33 mouse cellular contexts compared by ENCODE assay signal in genomic region chr7:18978381-18978780, GRCm38 (mm10). TPM values are rescaled to one million over a fixed set of nuclear protein-coding genes. Genes with fewer than 3 reads are reported as not detected.
A peak's percentile ranks its signal among the peaks of the same experiment; 100 is the strongest.
DNase-seq lines count a peak whose midpoint lies in the region; ATAC-seq and TF ChIP-seq lines count a peak whose summit lies in the region.
"Had no signal": no experiment of that assay in that cellular context is flagged by ENCODE, and none has a peak within 500 bp of the region (broad histone marks: within the 10 kb centered on the region; RNA-seq: fewer than 3 reads in every experiment).

No protein-coding gene starts in this region.

- H3K27ac ChIP-seq in forebrain, embryonic 13.5 days: no peak overlapping the region
- H3K27ac ChIP-seq in forebrain, embryonic 12.5 days: no peak overlapping the region
- H3K27ac ChIP-seq in lung, embryonic 14.5 days (ENCODE audit: low read depth): no peak overlapping the region
- H3K27ac ChIP-seq in forebrain, postnatal 0 days (ENCODE audit: low read depth, low read length): no peak overlapping the region
- no peak overlapping the region for H3K27ac ChIP-seq in hindbrain, embryonic 10.5 days
- H3K27ac ChIP-seq: gastrocnemius, adult 2 months; heart, embryonic 15.5 days; hindbrain, embryonic 14.5 days; intestine, embryonic 15.5 days; liver, embryonic 13.5 days; neural tube, embryonic 12.5 days had no signal

- no peak overlapping the region for H3K4me3 ChIP-seq in forebrain, embryonic 13.5 days
- no peak overlapping the region for H3K4me3 ChIP-seq in forebrain, embryonic 12.5 days (replicated peaks)
- no peak overlapping the region for H3K4me3 ChIP-seq in lung, embryonic 14.5 days (ENCODE audit: low read depth, low read length)
- H3K4me3 ChIP-seq in forebrain, postnatal 0 days (ENCODE audit: low read depth, low read length): no peak overlapping the region
- H3K4me3 ChIP-seq in hindbrain, embryonic 10.5 days: no peak overlapping the region
- H3K4me3 ChIP-seq: gastrocnemius, adult 2 months; heart, embryonic 15.5 days; intestine, embryonic 15.5 days; liver, embryonic 13.5 days; megakaryocyte, embryonic 14.5 days; neural tube, embryonic 12.5 days had no signal

- ATAC-seq in forebrain, embryonic 13.5 days: peak; percentile 44; the same call in 1 of the 2 replicates
- no peak for ATAC-seq in forebrain, embryonic 12.5 days (ENCODE audit: low FRiP score)
- ATAC-seq in lung, embryonic 14.5 days (ENCODE audit: insufficient read depth): no peak
- peak; percentile 59 for ATAC-seq in forebrain, postnatal 0 days
- ATAC-seq: intestine, embryonic 15.5 days had no signal

- H3K27me3 ChIP-seq in forebrain, embryonic 13.5 days: no peaks in the 10 kb centered on the region
- H3K27me3 ChIP-seq in forebrain, embryonic 12.5 days: peaks cover 6% of the 10 kb centered on the region; the same call in 1 of the 2 replicates
- H3K27me3 ChIP-seq in lung, embryonic 14.5 days (ENCODE audit: insufficient read depth, low read length): no peaks in the 10 kb centered on the region
- H3K27me3 ChIP-seq in forebrain, postnatal 0 days (ENCODE audit: insufficient read depth, low read length): no peaks in the 10 kb centered on the region
- H3K27me3 ChIP-seq in hindbrain, embryonic 10.5 days (ENCODE audit: insufficient read depth, poor library complexity, severe bottlenecking): 0 out of 2 replicates have a peak, but pooled peaks cover 4% of the 10 kb centered on the region
- H3K27me3 ChIP-seq: neural tube, embryonic 12.5 days had no signal

- WGBS in forebrain, embryonic 13.5 days: 80% methylated on average over 9 of the region's 9 CpGs
- 87% methylated on average over 9 of the region's 9 CpGs for WGBS in forebrain, embryonic 12.5 days
- 73% methylated on average over 9 of the region's 9 CpGs for WGBS in lung, embryonic 14.5 days
- WGBS in forebrain, postnatal 0 days: 68% methylated on average over 9 of the region's 9 CpGs
- 91% methylated on average over 9 of the region's 9 CpGs for WGBS in hindbrain, embryonic 10.5 days

- H3K9me3 ChIP-seq in forebrain, embryonic 13.5 days (replicated peaks): no peaks in the 10 kb centered on the region
- H3K9me3 ChIP-seq in forebrain, embryonic 12.5 days: no peaks in the 10 kb centered on the region
- no peaks in the 10 kb centered on the region for H3K9me3 ChIP-seq in lung, embryonic 14.5 days (ENCODE audit: low read depth, low read length)
- no peaks in the 10 kb centered on the region for H3K9me3 ChIP-seq in forebrain, postnatal 0 days (ENCODE audit: low read length)
- H3K9me3 ChIP-seq in hindbrain, embryonic 10.5 days: no peaks in the 10 kb centered on the region
- H3K9me3 ChIP-seq: heart, embryonic 15.5 days; intestine, embryonic 15.5 days; liver, embryonic 13.5 days; megakaryocyte, embryonic 14.5 days; neural tube, embryonic 12.5 days had no signal

- no peaks in the 10 kb centered on the region for H3K36me3 ChIP-seq in forebrain, embryonic 13.5 days (ENCODE audit: poor library complexity, severe bottlenecking)
- no peaks in the 10 kb centered on the region for H3K36me3 ChIP-seq in forebrain, embryonic 12.5 days (replicated peaks)
- no peaks in the 10 kb centered on the region for H3K36me3 ChIP-seq in lung, embryonic 14.5 days (ENCODE audit: insufficient read depth)
- H3K36me3 ChIP-seq in forebrain, postnatal 0 days (ENCODE audit: insufficient read depth): no peaks in the 10 kb centered on the region
- H3K36me3 ChIP-seq in hindbrain, embryonic 10.5 days: no peaks in the 10 kb centered on the region
- H3K36me3 ChIP-seq: heart, embryonic 15.5 days; intestine, embryonic 15.5 days; liver, embryonic 13.5 days; neural tube, embryonic 12.5 days had no signal

- peak; percentile 61 for DNase-seq in lung, embryonic 14.5 days
- no peak for DNase-seq in lung, postnatal 14 days
- DNase-seq in forebrain, postnatal 0 days: no peak
- DNase-seq in left cerebral cortex, adult 11 months (ENCODE audit: low spot score): no peak
- DNase-seq in hindbrain, embryonic 10.5 days (ENCODE audit: low spot score): no peak
- no peak for DNase-seq in right cerebral cortex, postnatal 4 days
- DNase-seq: adrenal gland, postnatal 14 days; cerebellum, adult 11 months; gastrocnemius, adult 2 months; heart, postnatal 36 days; kidney, adult 8-10 months; kidney, postnatal 10 days; liver, embryonic 13.5 days; lung, adult 2 months; lung, postnatal 36 days; midbrain, embryonic 14.5 days; right cerebral cortex, postnatal 14 days; spleen, adult 18-20 months had no signal

- no peak overlapping the region for H3K9ac ChIP-seq in forebrain, embryonic 13.5 days
- H3K9ac ChIP-seq in forebrain, embryonic 12.5 days: no peak overlapping the region
- H3K9ac ChIP-seq in lung, embryonic 14.5 days: no peak overlapping the region
- no peak overlapping the region for H3K9ac ChIP-seq in forebrain, postnatal 0 days
- H3K9ac ChIP-seq: heart, embryonic 15.5 days; hindbrain, embryonic 14.5 days; intestine, embryonic 15.5 days; liver, embryonic 13.5 days; neural tube, embryonic 12.5 days had no signal

- H3K4me2 ChIP-seq in forebrain, embryonic 13.5 days: no peak overlapping the region
- H3K4me2 ChIP-seq in forebrain, embryonic 12.5 days: no peak overlapping the region
- no peak overlapping the region for H3K4me2 ChIP-seq in lung, embryonic 14.5 days
- H3K4me2 ChIP-seq in forebrain, postnatal 0 days (ENCODE audit: low read depth): no peak overlapping the region
- H3K4me2 ChIP-seq: heart, embryonic 15.5 days; hindbrain, embryonic 14.5 days; intestine, embryonic 15.5 days; liver, embryonic 13.5 days; neural tube, embryonic 12.5 days had no signal

- H3K4me1 ChIP-seq in forebrain, embryonic 13.5 days: no peaks in the 10 kb centered on the region
- no peaks in the 10 kb centered on the region for H3K4me1 ChIP-seq in forebrain, embryonic 12.5 days
- no peaks in the 10 kb centered on the region for H3K4me1 ChIP-seq in lung, embryonic 14.5 days (ENCODE audit: insufficient read depth)
- H3K4me1 ChIP-seq in forebrain, postnatal 0 days (ENCODE audit: insufficient read depth): no peaks in the 10 kb centered on the region
- H3K4me1 ChIP-seq in hindbrain, embryonic 10.5 days (replicated peaks): no peaks in the 10 kb centered on the region
- H3K4me1 ChIP-seq: heart, embryonic 15.5 days; intestine, embryonic 15.5 days; liver, embryonic 13.5 days; megakaryocyte, embryonic 14.5 days; neural tube, embryonic 12.5 days had no signal

- TF ChIP-seq CTCF in lung, embryonic 14.5 days (IDR thresholded peaks at IDR 0.05; ENCODE audit: low read depth): no peak
- TF ChIP-seq CTCF in forebrain, postnatal 0 days (IDR thresholded peaks at IDR 0.05; ENCODE audit: low read depth): no peak

RNA-seq across cellular contexts. Expression of gene Nanos2, which starts 8.8 kb away (rescaled TPM):
- polyA plus RNA-seq in forebrain, embryonic 13.5 days (2015; fragmentation: Nextera tagmentation; extraction: Ambion mirVana): 0.68 and 0.69 TPM in 2 replicates
- polyA plus RNA-seq in forebrain, embryonic 12.5 days (2016; fragmentation: Nextera tagmentation; extraction: Ambion mirVana): 0.24 and 0.28 TPM in 2 replicates
- not detected in 2 replicates for polyA plus RNA-seq in lung, embryonic 14.5 days (2014; fragmentation: Nextera tagmentation; extraction: Ambion mirVana)
- total RNA-seq in forebrain, postnatal 0 days (2014; rRNA removed): 1.5 and 2.0 TPM in 2 replicates
- 0.49 and 0.76 TPM in 2 replicates for polyA plus RNA-seq in forebrain, postnatal 0 days (2015; fragmentation: Nextera tagmentation; extraction: Ambion mirVana)
- 0.09 TPM in 1 of 2 replicates, not detected in the other for polyA plus RNA-seq in hindbrain, embryonic 10.5 days (2016; fragmentation: Nextera tagmentation; extraction: Ambion mirVana)
- total RNA-seq: adrenal gland, postnatal 14 days; gastrocnemius, adult 2 months; gastrocnemius, postnatal 4 days; heart, adult 8-10 months; heart, postnatal 36 days had no signal
- polyA plus RNA-seq: embryonic facial prominence, embryonic 11.5 days; heart, embryonic 15.5 days; intestine, embryonic 15.5 days; liver, embryonic 13.5 days; urinary bladder, adult 2 months had no signal

RNA-seq across cellular contexts. Expression of gene Mypop, which starts 12.7 kb away (rescaled TPM):
- polyA plus RNA-seq in forebrain, embryonic 13.5 days (2015; fragmentation: Nextera tagmentation; extraction: Ambion mirVana): 2.8 TPM in 2 replicates
- polyA plus RNA-seq in forebrain, embryonic 12.5 days (2016; fragmentation: Nextera tagmentation; extraction: Ambion mirVana): 3.3 and 4.6 TPM in 2 replicates
- 3.7 and 4.8 TPM in 2 replicates for polyA plus RNA-seq in lung, embryonic 14.5 days (2014; fragmentation: Nextera tagmentation; extraction: Ambion mirVana)
- total RNA-seq in forebrain, postnatal 0 days (2014; rRNA removed): 12.3 and 13.9 TPM in 2 replicates
- polyA plus RNA-seq in forebrain, postnatal 0 days (2015; fragmentation: Nextera tagmentation; extraction: Ambion mirVana): 3.8 and 4.3 TPM in 2 replicates
- polyA plus RNA-seq in hindbrain, embryonic 10.5 days (2016; fragmentation: Nextera tagmentation; extraction: Ambion mirVana): 4.1 and 5.0 TPM in 2 replicates

RNA-seq across cellular contexts. Expression of gene Irf2bp1, which starts 25.5 kb away (rescaled TPM):
- 22.1 and 23.3 TPM in 2 replicates for polyA plus RNA-seq in forebrain, embryonic 13.5 days (2015; fragmentation: Nextera tagmentation; extraction: Ambion mirVana)
- 36.2 and 39.8 TPM in 2 replicates for polyA plus RNA-seq in forebrain, embryonic 12.5 days (2016; fragmentation: Nextera tagmentation; extraction: Ambion mirVana)
- polyA plus RNA-seq in lung, embryonic 14.5 days (2014; fragmentation: Nextera tagmentation; extraction: Ambion mirVana): 27.3 and 35.0 TPM in 2 replicates
- total RNA-seq in forebrain, postnatal 0 days (2014; rRNA removed): 101 and 129 TPM in 2 replicates
- 27.0 and 27.2 TPM in 2 replicates for polyA plus RNA-seq in forebrain, postnatal 0 days (2015; fragmentation: Nextera tagmentation; extraction: Ambion mirVana)
- 23.2 and 31.1 TPM in 2 replicates for polyA plus RNA-seq in hindbrain, embryonic 10.5 days (2016; fragmentation: Nextera tagmentation; extraction: Ambion mirVana)

RNA-seq across cellular contexts. Expression of gene Foxa3, which starts 45.0 kb away (rescaled TPM):
- polyA plus RNA-seq in forebrain, embryonic 13.5 days (2015; fragmentation: Nextera tagmentation; extraction: Ambion mirVana): not detected in 2 replicates
- 0.09 TPM in 1 of 2 replicates, not detected in the other for polyA plus RNA-seq in forebrain, embryonic 12.5 days (2016; fragmentation: Nextera tagmentation; extraction: Ambion mirVana)
- polyA plus RNA-seq in lung, embryonic 14.5 days (2014; fragmentation: Nextera tagmentation; extraction: Ambion mirVana): 2.2 and 2.3 TPM in 2 replicates
- not detected in 2 replicates for total RNA-seq in forebrain, postnatal 0 days (2014; rRNA removed)
- not detected in 2 replicates for polyA plus RNA-seq in forebrain, postnatal 0 days (2015; fragmentation: Nextera tagmentation; extraction: Ambion mirVana)
- polyA plus RNA-seq in hindbrain, embryonic 10.5 days (2016; fragmentation: Nextera tagmentation; extraction: Ambion mirVana): 0.07 TPM in 1 of 2 replicates, not detected in the other
- total RNA-seq: gastrocnemius, adult 2 months; heart, adult 8-10 months; heart, postnatal 36 days; left cerebral cortex, adult 18-20 months; left cerebral cortex, postnatal 25 days had no signal
- polyA plus RNA-seq: cortical plate, adult 2 months; embryonic facial prominence, embryonic 11.5 days; frontal cortex, adult 2 months; hindbrain, embryonic 14.5 days; midbrain, embryonic 14.5 days; urinary bladder, adult 2 months had no signal

RNA-seq across cellular contexts. Expression of gene Sympk, which starts 45.8 kb away (rescaled TPM):
- polyA plus RNA-seq in forebrain, embryonic 13.5 days (2015; fragmentation: Nextera tagmentation; extraction: Ambion mirVana): 34.3 and 36.7 TPM in 2 replicates
- 50.6 and 53.2 TPM in 2 replicates for polyA plus RNA-seq in forebrain, embryonic 12.5 days (2016; fragmentation: Nextera tagmentation; extraction: Ambion mirVana)
- 22.9 and 26.8 TPM in 2 replicates for polyA plus RNA-seq in lung, embryonic 14.5 days (2014; fragmentation: Nextera tagmentation; extraction: Ambion mirVana)
- 70.3 and 73.8 TPM in 2 replicates for total RNA-seq in forebrain, postnatal 0 days (2014; rRNA removed)
- 16.6 and 20.0 TPM in 2 replicates for polyA plus RNA-seq in forebrain, postnatal 0 days (2015; fragmentation: Nextera tagmentation; extraction: Ambion mirVana)
- 45.9 and 57.2 TPM in 2 replicates for polyA plus RNA-seq in hindbrain, embryonic 10.5 days (2016; fragmentation: Nextera tagmentation; extraction: Ambion mirVana)

Comparison
In these comparisons a context has a peak if more than half of its experiments do, and no peak if none do; other contexts are left out.
1. ATAC-seq: peak in forebrain, embryonic 13.5 days (single experiment) and forebrain, postnatal 0 days (single experiment); none in forebrain, embryonic 12.5 days (single experiment) and lung, embryonic 14.5 days (single experiment).